Mouse (Mus musculus): ENCODE data around the gene Cyth2.

Cyth2 gene

DNA sequence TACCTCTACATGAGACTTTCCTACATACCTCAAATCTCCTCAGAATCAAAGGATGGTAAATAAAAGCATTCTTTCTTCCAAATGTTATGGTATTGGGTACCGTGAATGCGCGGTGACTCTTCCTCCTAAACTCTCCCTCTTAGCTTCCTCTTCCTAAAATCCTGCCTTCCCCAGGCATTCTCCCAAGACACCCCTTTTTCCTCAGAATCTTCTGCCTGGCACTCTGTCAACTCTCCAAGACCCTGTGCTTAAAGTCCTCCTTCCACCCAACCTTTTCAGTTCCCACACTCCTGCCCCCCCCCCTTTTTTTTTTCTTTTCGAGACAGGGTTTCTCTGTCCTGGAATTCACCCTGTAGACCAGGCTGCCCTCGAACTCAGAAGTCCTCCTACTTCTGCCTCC, 460 bp upstream of the Cyth2 start:
- no peak for DNase-seq (ENCODE audit: extremely low read depth, low read depth)

DNA sequence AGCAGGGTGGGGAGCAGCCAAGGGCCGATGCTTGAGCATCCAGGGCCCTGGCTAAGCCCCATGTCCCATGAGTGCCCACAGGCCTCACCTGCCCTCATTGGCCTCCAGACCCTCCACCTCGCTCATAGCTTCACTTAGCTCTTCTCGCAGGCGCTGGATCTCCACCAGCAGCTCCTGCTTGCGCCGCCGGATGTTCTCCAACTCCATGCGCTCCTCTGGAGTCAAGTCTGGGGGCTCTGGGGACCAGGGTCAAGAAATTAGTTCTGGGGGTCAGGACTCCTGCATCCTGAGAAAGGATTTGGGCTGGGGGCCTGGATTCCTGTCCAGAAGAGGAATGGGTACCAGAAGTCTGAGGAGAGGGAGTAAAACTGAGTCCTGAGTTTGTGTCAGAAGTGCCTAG, 1.5 kb downstream of the Cyth2 start:
- DNase-seq (ENCODE audit: extremely low read depth, low read depth): no peak

DNA sequence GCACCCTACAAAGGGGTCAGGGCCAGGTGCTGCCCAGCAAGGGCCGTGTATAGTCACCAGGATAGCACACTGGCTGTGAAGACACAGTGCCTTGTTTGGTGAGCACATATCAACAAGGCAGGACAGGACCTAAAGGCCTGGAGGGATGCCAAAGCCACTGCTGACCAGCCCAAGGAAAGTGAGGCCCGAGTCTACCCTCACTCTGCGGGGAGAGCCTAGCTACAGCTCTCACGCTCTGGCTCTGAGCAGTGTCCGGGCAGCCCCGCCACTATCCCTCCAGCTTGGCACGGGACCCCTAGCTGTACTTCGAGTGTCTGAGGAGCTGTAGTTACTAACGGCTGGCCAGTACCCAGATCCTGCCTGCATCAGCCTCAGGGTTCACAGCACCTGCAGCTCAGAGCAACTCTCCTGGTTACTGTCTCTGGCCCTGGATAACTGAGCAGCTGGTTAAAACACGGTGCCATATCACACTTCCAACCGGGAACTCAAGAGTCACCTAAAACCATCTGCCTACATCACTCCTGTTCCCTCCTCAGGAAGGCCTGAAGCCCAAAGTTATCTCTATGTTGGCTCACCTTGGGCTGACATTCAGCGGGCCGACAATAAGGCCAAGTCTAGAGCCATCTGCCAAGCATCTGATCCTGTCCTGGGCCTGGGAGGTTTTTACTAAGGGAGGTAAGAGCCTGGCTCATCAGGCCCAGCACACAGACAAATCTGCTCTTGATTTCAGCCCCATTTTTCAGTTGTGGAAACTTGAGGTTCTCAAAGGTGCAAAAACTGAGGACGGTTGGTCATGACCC, 4.9 kb downstream of the Cyth2 start:
- DNase-seq (ENCODE audit: extremely low read depth, low read depth): no peak

GRCm38 (mm10) chr7:45808471-45808870, 5.9 kb downstream of the Cyth2 start:
- no peak for DNase-seq (ENCODE audit: extremely low read depth, low read depth)

DNA sequence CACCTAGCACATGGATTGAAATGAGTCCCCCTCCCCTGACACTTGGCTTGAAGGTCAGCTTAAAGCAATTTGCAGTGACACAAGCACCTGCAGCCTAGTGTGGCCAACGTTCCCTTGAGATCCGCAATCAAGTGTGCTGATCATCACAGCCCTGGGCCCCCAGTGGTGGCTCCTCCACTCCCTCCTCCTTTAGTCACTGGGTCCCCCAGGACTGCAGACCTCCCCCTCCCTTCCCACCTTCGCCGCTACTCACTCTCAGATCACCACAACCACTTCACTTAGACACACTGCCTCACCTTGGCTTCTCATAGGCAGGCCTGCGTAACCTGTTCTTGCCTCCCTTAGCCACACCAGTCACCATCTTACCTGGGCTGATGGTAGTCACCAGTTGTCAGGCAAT, 8.4 kb downstream of the Cyth2 start:
- DNase-seq (ENCODE audit: extremely low read depth, low read depth): no peak

DNA sequence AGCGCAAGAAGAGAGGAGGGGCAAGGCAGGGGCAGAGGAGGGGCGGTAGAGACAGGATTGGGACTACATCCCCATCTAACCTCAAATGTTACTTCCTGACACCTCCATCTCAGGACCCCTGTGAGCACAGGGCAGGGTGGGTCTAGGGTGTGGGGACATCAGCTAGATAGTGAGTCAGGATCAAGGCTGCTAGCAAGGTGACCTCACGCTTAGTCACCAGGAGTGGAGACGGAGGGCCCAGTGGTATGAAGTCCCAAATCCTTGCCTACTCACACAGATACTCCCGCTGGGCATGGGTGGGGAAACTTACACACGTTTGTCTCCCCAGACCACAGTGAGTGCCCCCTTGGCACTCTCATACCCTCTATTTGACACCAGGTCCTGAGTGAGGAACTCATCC, 11.8 kb downstream of the Cyth2 start:
- no peak for DNase-seq (ENCODE audit: extremely low read depth, low read depth)

GRCm38 (mm10) chr7:45801348-45801747, 13.0 kb downstream of the Cyth2 start:
- DNase-seq (ENCODE audit: extremely low read depth, low read depth): peak; percentile 78

DNA sequence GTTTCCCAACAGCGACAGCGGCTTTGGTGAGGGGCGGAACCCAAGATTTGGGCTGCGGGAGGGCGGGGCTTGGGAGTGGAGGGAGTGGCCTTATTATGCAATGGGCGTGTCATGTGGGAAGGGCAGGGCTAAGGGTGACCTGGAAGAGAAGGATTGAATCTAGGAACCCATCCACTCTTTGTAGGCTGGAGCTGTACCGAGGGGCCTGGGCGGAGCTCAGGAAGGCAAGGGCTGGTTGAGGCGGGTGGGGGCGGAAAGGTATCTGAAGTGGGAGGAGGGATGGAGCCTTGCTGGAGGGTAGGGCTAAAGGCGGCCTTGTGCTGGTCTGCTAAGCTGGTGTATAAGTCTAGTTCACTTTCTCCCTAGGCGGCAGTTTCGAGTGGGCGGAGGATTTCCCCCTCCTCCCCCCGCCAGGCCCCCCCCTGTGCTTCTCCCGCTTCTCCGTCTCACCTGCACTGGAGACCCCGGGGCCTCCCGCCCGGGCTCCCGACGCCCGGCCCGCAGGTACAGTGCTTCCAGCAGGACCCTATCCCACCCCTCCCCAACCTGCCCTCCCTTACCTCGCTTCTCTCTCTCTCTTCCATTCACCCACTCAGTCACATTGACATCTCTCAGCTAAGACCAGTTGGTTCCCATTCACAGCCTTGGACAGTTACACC, 13.7 kb downstream of the Cyth2 start:
- DNase-seq (ENCODE audit: extremely low read depth, low read depth): peak; percentile 68

GRCm38 (mm10) chr7:45800001-45800400, 14.4 kb downstream of the Cyth2 start:
- DNase-seq (ENCODE audit: extremely low read depth, low read depth): no peak

GRCm38 (mm10) chr7:45798931-45799330, 15.4 kb downstream of the Cyth2 start:
- no peak for DNase-seq (ENCODE audit: extremely low read depth, low read depth)

- DNase-seq (ENCODE audit: extremely low read depth, low read depth): no peak
Measured at GRCm38 (mm10) chr7:45798511-45798836, 15.9 kb downstream of the Cyth2 start.

- DNase-seq (ENCODE audit: extremely low read depth, low read depth): no peak
Measured at GRCm38 (mm10) chr7:45797661-45798510, 16.5 kb downstream of the Cyth2 start.

DNA sequence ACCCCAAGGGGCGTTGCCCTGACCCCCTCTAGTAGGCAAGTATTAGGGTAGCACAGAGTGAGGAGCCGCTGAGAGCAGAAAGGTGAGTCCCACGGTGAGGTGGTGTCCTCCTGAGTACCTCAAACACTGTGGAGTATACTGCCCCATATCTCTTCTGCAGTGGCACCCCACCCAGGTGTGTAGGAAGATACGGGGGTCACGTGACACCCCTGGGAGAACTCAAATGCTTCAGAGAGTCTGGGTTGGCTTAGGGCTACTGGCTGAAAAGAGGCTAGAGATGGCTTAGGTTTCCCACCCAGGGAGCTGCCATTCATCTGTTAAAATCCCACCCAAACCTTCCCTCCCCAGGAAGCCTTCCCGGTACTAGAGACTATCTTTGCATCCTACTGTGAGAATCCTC, 17.4 kb downstream of the Cyth2 start:
- DNase-seq (ENCODE audit: extremely low read depth, low read depth): no peak

DNA sequence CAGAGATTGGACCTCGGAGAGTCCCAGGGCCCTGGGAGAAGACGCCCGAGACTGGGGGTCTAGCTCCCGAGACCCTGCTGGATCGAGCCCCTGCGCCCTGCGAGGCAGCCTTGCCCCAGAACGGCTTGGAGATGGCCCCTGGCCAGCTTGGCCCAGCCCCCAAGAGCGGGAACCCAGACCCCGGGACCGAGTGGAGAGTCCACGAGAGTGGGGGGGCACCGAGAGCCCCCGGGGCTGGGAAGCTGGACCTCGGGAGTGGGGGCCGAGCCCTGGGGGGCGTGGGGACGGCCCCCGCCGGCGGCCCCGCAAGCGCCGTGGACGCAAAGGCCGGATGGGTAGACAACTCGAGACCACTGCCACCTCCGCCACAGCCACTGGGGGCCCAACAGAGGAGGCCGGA, 19.4 kb downstream of the Cyth2 start:
- no peak for DNase-seq (ENCODE audit: extremely low read depth, low read depth)

- DNase-seq (ENCODE audit: extremely low read depth, low read depth): no peak
Measured at GRCm38 (mm10) chr7:45793969-45794585, 20.3 kb downstream of the Cyth2 start.

GRCm38 (mm10) chr7:45793240-45793639, 21.1 kb downstream of the Cyth2 start:
- no peak for DNase-seq (ENCODE audit: extremely low read depth, low read depth)

GRCm38 (mm10) chr7:45791756-45792490, 22.5 kb downstream of the Cyth2 start:
- DNase-seq (ENCODE audit: extremely low read depth, low read depth): no peak

GRCm38 (mm10) chr7:45790721-45791120, 23.7 kb downstream of the Cyth2 start:
- DNase-seq (ENCODE audit: extremely low read depth, low read depth): no peak

- DNase-seq (ENCODE audit: extremely low read depth, low read depth): no peak
Measured at GRCm38 (mm10) chr7:45787642-45788041, 26.7 kb downstream of the Cyth2 start.

- peak; percentile 77 for DNase-seq (ENCODE audit: extremely low read depth, low read depth)
Measured at GRCm38 (mm10) chr7:45786661-45787413, 27.5 kb downstream of the Cyth2 start.

Data from MEL-GATA-1-ER (cell line).